Mouse (Mus musculus) left cerebral cortex, postnatal 36 days (tissue): ENCODE results near the gene Trp53tg5. TPM values are rescaled to one million over a fixed set of nuclear protein-coding genes. Genes with fewer than 3 reads are reported as not detected.

Source experiments
- DNase-seq, 2 experiments: peaks; one replicate each; pipeline ENCODE4 v3.0.0; 2021 to 2022; ENCODE audit warnings: low spot score in 2 of 2, mixed read lengths in 1 of 2
- intact Hi-C: fragments of 180-260 bp; cut with DNase I; formaldehyde crosslinking; loops from one replicate; pipeline ENCODE4 v1.15.1; 2025
- total RNA-seq, 2 experiments: library from RNA; stranded (reverse); gene quantifications; 2 replicates each; pipeline ENCODE4 v1.2.3; 2021

Trp53tg5 gene
- total RNA-seq = not detected

- intact Hi-C loops = no loop called here
- DNase-seq = no peak
Measured at GRCm38 (mm10) chr2:164473624-164474023, at the start of gene Trp53tg5. Gene Trp53tg5, minus strand, starts transcription at chr2:164473724.

GRCm38 (mm10) chr2:164522280-164522679, 48.8 kb upstream of the Trp53tg5 start:
- DNase-seq = no peak
- intact Hi-C loops = no loop called here

- no peak for DNase-seq
- intact Hi-C loops = no loop called here
Measured at GRCm38 (mm10) chr2:164521841-164522240, 48.3 kb upstream of the Trp53tg5 start.

DNA sequence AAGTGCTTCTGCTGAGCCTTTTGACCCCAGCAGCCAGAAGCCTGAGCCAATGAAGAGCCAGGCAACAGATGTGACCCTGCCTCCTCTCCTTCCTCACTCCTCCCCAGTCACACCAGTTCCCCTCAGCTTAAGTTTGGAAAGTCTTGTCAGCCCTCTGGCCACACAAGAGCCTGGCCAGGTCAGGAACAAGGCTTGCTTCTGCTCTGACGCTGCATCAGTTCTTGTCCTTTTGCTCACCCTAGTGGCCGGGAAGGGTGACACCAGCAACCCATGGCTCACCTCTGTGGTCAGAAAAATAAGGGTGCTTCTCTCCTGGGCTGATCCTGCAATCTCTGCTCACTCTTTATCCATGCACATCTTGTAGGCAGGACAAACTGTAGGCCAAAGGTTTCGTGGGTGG, 47.3 kb upstream of the Trp53tg5 start:
- intact Hi-C loops = no loop called here
- no peak for DNase-seq

GRCm38 (mm10) chr2:164519171-164519526, 45.6 kb upstream of the Trp53tg5 start:
- intact Hi-C loops = loop anchor here (5.0 to 10.0 kb wide), 2 partner anchors 57 to 104 kb away; partner anchors contain the start of gene Gm20458
- DNase-seq = no peak

- intact Hi-C loops = loop anchor here (5.0 to 10.0 kb wide), 2 partner anchors 56 to 104 kb away; partner anchors contain the start of gene Gm20458
- no peak for DNase-seq
Measured at GRCm38 (mm10) chr2:164518266-164519170, 45.0 kb upstream of the Trp53tg5 start.

DNA sequence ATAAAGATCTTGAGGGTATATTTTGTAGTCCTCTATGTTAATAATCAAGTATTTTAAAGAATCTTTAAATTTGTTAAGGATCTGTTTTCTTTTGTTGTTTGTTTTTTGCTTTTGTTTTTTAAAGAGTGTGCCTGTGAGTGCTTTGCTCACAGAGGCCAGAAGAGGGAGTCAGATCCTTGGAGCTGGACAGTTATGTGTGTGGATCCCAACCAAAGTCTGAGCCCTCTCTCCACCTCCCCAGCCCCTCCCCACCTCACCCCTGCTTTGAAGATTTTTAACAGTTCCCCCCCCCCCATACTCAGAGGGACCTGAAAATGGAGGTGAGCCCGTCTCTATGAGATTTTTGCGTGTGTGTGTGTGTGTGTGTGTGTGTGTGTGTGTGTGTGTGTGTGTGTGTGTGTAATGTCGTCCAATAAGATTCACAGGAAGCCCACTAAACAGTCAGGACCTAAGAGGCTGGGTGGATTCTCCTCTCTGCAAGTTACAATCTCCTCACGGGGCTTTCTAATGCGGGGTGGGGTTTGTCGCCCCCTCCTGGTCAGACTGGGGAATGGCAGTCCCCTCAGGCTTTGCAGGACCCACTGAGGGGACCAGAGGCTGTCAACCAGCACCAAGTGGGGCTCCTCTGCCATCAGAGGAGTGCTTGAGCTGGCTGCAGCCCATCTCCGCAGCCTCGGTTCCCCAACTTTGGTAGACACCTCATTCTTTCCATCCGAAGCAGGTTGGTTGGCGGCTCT, 44.1 kb upstream of the Trp53tg5 start:
- intact Hi-C loops = loop anchor here (5.0 to 10.0 kb wide), 2 partner anchors 55 to 103 kb away; partner anchors contain the start of gene Gm20458
- peak in 1 of 2 experiments; percentile 46 for DNase-seq

DNA sequence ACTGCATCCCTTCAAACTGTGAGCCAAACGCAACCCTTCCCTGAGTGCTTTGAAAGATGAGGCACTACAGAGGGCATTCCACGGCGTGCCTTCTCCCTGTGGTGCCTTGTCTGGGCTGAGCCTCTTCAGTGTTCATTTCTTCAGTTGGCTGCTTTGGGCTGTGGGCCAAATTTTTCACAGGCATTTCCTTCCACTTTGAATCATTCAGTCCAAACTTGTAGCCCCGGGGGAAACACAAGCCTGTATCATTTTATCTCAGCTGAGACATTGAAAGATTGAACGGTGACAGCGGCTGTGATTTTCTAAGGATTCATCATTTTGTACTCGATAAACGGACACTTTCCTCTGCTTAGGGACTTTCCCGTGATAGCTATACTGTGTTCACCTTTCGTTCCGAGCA, 43.1 kb upstream of the Trp53tg5 start:
- intact Hi-C loops = loop anchor here (5.0 to 10.0 kb wide), 2 partner anchors 54 to 102 kb away; partner anchors contain the start of gene Gm20458

DNA sequence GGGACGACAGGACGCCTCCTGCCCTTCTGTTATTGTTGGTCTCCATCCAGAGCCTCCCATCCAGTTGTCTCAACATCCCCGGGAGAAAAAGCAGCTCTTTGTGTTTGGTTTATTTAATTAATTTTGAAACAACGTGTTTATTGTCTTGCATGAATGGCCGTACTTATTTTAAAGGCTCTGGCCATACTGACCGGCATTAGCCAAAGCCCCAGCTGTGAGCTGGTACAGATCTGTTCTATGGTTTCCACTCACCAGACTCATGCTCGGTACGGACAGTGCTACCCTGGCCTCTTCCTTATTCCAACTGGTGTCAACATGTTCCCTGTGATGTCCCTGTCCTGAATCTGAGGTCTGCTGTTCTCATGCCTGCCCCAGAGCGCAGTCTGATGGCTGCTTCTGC, 42.4 kb upstream of the Trp53tg5 start:
- intact Hi-C loops = loop anchor here (5.0 to 10.0 kb wide), 2 partner anchors 54 to 101 kb away; partner anchors contain the start of gene Gm20458
- no peak for DNase-seq

More for the DNA sequence above, 43.1 kb upstream of the Trp53tg5 start:
- DNase-seq = no peak

- intact Hi-C loops = loop anchor here (5.0 to 10.0 kb wide), 2 partner anchors 53 to 100 kb away; partner anchors contain the start of gene Gm20458
Measured at GRCm38 (mm10) chr2:164514916-164515315, 41.4 kb upstream of the Trp53tg5 start.

DNA sequence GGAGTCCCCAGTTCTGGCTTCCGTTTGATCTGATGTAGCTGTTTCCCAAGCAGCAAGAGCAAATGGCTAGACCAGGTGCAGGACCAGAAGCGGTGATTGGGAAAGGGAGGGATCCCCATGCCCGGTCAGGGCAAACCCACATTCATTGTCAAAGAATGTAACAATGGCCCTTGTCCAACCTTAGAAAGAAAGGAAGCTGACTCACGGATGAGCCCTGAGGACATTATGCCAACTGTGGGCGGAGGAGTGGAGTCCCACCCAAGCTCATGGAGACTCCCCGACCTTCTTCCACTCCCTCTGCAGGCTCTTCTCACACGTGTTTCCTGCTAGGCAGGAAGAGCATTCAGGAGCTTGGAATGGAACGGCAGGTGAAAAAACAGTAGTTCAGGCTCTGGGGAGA, 39.9 kb upstream of the Trp53tg5 start:
- intact Hi-C loops = loop anchor here (10.0 kb wide), 1 partner anchor 99 kb away; no protein-coding TSS in a partner anchor

More at GRCm38 (mm10) chr2:164514916-164515315, 41.4 kb upstream of the Trp53tg5 start:
- DNase-seq = no peak

DNA sequence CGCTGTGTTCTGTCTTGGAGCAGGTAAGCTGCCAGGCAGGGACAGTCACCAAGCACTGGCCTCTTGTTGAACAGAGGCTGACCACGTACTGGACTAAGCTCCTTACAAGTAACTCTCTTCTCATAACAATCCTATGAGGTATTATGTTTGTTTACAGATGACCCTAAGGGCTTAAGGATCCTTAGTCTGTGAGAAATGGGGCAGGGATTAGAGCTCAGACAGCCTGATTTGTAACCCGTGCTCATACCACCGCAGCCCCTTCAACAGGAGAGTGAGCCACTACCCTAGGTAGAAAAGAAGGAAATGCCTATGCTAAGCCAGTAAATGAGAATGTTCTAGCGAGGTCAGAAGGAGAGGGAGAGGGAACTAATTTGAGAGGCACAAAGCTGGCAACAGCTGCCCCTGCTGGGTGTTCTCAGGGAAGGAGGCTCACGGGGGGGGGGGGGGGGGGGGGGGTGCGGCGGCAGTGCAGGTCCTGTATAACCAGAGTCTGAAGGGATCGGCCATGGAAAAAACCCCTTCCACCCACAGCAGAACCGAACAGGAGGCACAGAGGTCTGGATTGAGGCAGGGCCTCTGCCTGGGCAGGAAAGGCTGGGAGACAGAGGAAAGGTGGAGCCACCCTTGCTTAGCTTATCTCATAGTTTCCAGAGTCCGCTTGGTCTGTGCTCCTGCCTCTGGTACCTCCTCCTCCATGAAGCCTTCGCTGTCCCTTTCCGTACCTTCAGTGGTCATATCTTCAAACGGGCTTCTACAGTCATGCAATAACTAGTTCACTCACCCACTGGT, 38.8 kb upstream of the Trp53tg5 start:
- intact Hi-C loops = loop anchor here (10.0 kb wide), 1 partner anchor 98 kb away; no protein-coding TSS in a partner anchor

More for the DNA sequence above, 39.9 kb upstream of the Trp53tg5 start:
- DNase-seq = no peak

DNA sequence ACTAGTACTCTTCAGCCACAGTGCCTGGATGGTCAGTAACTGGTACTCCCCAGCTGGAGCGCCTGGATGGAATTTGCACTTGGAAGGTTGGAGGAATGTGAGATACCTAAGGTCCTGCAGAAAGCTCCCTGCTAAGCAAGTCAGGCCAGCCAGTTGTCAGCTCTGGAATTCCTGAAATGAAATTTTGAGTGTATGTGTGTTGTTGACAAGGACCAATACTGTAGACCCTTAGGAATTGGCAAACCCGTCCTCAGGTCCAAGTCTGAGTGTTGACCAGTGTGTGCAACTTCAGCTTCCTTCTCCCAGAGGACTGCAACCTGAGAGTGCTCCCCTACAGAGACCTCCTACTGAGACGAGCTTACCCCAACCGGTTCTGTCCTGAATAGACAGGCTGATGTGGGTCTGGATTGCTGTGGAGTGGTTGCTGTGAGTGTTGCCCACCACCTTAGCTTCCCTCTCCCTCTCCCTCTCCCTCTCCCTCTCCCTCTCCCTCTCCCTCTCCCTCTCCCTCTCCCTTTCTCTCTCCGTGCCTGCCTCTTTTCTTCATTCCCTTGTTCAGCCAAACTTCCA, 37.2 kb upstream of the Trp53tg5 start:
- DNase-seq = no peak
- intact Hi-C loops = loop anchor here (10.0 kb wide), 1 partner anchor 96 kb away; no protein-coding TSS in a partner anchor

More for the DNA sequence above, 38.8 kb upstream of the Trp53tg5 start:
- DNase-seq = no peak

DNA sequence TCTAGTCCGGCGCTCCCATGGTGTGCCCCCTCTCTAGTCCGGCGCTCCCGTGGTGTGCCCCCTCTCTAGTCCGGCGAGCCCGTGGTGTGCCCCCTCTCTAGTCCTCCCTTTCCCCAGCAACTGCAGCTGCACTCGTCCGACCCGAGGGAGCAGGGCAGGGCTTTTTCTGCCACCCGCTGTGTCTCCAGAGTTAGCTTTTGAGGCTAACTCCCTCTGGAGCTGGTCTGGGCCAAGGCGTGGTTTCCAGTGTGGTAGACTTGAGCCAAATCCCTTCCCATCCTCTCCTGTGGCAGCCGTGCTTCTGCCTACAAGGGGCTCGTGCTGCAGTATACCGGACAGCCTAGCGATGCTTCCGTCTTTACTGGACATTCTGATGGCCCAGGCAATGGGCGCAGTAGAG, 34.3 kb upstream of the Trp53tg5 start:
- no peak for DNase-seq
- intact Hi-C loops = no loop called here

DNA sequence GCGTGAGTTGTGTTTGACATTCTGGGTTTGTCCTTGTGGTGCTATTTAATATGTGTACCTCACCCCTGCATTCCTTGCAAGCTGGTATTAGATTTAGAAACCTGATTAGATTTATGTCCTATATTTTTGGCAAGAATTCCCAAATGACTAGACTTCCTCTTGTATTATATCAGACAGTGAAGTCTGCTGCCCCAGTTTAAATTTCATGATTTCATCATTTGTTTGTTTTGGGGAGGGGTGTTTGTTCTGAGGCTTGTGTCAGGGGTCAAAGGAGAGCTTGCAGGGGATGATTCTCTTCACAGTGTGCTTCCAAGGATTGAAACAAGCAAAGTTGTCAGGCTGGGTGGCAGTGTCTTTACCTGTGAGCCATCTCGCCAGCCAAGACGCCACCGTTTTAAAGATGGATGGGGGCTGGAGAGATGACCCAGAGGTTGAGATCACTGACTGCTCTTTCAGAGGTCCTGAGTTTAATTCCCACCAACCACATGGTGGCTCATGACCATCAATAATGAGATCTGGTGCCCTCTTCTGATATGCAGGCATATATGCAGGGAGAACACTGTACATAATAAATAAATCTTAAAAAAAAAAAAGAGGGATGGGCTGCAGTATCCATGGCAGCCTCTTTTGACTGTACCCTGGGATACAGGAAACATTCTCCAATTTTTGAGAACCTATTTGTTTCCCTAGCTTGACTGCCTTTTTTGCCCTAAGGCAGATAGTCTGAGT, 32.3 kb upstream of the Trp53tg5 start:
- intact Hi-C loops = no loop called here
- DNase-seq = no peak

- no peak for DNase-seq
- intact Hi-C loops = no loop called here
Measured at GRCm38 (mm10) chr2:164504919-164505318, 31.4 kb upstream of the Trp53tg5 start.

DNA sequence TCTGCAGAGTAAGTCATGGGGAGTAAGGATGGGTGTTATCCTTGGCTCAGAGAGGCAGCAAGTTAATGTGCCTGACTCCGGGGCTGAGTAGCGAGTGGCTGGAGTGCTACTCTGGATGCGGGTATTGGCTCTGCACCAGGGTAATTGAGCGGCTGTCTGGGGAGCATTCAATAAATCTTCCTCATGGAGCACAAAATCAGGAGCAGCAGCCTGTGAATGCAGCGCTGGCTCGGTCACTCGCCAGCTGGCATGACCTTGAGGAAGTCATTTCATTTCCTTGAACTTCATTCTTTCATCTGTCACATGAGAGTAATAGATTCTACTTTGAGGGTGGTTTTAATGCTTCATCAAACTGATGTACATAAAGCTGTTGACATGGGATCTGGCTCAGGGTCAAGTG, 27.0 kb upstream of the Trp53tg5 start:
- DNase-seq = no peak
- intact Hi-C loops = no loop called here

DNA sequence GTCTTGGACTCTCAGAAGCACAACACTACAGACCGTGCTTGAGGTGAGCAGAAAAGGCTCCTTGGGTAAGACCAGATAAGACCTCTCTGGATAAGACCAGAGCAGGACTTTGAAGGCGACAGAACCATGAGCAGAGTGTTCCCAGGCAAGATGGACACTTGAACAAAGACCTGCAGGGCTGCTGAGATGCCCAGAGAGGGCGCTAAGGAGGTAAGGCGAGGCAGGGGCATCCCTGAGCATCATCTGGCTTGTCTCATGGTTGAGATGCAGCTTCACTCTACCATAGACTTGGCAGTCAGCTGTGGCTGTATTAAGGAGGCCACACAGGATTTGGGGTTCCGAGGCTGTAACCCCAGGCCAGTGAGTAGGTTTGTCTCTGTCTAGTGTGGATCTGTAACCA, 25.8 kb upstream of the Trp53tg5 start:
- intact Hi-C loops = no loop called here
- no peak for DNase-seq
